Mouse (Mus musculus) lung, postnatal 4 days (tissue): ENCODE measurements around the gene F8a.
"Not testable (repeated sequence)": the region's sequence is repeated elsewhere in the genome, so short reads cannot be mapped to it uniquely, and the experiment has no call there.

ENCODE experiments used
- DNase-seq, 2 experiments: peaks; one replicate each; pipeline ENCODE4 v3.0.0; 2021

Gene F8a

GRCm38 (mm10) chrX:73227914-73228605 is at the start of gene F8a:
Gene F8a, plus strand, starts transcription at chrX:73228291.
- peak; percentile 84 to 89 for DNase-seq

GRCm38 (mm10) chrX:73191934-73192333 is 36.2 kb upstream of the F8a start, which contains the start of gene Xlr3b:
Gene Xlr3b, plus strand, starts transcription at chrX:73192207.
- peak in 1 of 2 experiments; percentile 72 for DNase-seq

GRCm38 (mm10) chrX:73213819-73214564 is 14.1 kb upstream of the F8a start, which contains the start of gene Xlr4b:
Gene Xlr4b, plus strand, starts transcription at chrX:73214333.
- not testable (repeated sequence) for DNase-seq

- no peak for DNase-seq
Observed at GRCm38 (mm10) chrX:73225365-73225764, 2.7 kb upstream of the F8a start.

- DNase-seq: peak; percentile 62 to 72
Observed at GRCm38 (mm10) chrX:73228606-73229214, 619 bp downstream of the F8a start.

- no peak for DNase-seq
Observed at GRCm38 (mm10) chrX:73229288-73229687, 1.2 kb downstream of the F8a start.

- not testable (repeated sequence) for DNase-seq
Observed at GRCm38 (mm10) chrX:73242821-73243325, 14.8 kb downstream of the F8a start, which contains the start of gene Xlr4c. Gene Xlr4c, minus strand, starts transcription at chrX:73243130.

GRCm38 (mm10) chrX:73262428-73262827 is 34.3 kb downstream of the F8a start:
- not testable (repeated sequence) for DNase-seq

GRCm38 (mm10) chrX:73265270-73265669 is 37.2 kb downstream of the F8a start, which contains the start of gene Xlr3c:
Gene Xlr3c, minus strand, starts transcription at chrX:73265390.
- not testable (repeated sequence) for DNase-seq
